Mouse (Mus musculus): Measurements from ENCODE around the gene Pth1r. TPM values are rescaled to one million over a fixed set of nuclear protein-coding genes. Genes with fewer than 3 reads are reported as not detected.

Gene Pth1r
- polyA plus RNA-seq, 1 experiment from 2014 or later, result 2.6 TPM

DNA sequence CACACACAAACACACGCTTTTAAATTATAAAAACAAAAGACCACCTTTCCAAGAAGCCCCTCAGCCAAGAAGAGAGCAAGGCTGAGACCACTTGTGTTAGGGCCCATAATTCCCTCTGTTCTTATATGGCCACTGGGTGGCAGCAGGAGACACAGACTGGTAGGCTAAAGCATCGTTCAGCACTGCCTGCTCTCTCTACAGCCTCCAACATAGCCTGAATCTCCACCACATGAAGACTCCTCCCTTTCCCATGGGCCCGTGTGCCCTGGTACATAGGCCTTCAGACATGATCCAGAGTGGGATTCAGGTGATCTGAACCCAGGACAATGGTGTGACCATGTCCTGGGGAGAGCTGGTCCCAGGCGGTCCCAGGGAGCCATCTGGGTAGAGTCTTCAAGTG, 30.2 kb downstream of the Pth1r start:
- peak; percentile 56 for DNase-seq (ENCODE audit: low spot score)

DNA sequence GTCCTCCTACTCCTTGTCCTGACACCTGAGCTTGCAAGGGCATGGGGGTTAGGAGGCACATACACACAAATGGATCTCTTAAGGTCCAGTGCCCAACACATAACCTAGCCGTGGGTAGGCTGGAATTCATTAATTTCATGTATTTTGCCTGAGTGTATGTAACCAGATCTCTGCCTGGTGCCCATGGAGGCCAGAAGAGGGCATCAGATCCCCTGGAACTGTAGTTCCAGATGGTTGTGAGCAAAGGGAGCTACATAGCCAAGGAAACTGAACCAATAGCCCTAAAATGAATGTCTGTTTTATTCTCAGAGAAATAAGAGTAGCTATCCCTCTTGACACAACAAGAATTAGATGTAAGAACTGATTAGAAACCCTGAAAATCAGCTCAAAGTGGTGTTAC, 31.5 kb downstream of the Pth1r start:
- DNase-seq (ENCODE audit: low spot score), result no peak

DNA sequence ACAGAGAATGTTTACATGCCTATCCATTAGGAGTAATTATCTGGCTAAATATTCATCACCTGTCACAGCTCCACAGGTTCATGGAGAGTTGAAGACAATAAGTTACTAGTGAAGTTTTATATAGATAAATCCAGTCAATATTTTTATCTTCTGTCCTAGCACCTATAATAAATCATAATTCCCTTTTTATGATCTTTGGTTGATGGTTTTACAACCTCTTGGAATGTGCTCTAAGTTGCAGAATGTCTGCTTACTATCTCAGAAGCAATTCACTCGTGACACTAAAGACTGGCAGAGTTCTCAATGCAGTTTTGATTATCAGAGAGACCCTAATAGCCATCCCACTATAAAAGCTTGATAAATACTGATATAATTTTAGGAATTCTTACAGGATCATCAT, 33.6 kb downstream of the Pth1r start:
- DNase-seq (ENCODE audit: low spot score), result no peak

GRCm38 (mm10) chr9:110712545-110712944, 34.4 kb downstream of the Pth1r start:
- no peak for DNase-seq (ENCODE audit: low spot score)

DNA sequence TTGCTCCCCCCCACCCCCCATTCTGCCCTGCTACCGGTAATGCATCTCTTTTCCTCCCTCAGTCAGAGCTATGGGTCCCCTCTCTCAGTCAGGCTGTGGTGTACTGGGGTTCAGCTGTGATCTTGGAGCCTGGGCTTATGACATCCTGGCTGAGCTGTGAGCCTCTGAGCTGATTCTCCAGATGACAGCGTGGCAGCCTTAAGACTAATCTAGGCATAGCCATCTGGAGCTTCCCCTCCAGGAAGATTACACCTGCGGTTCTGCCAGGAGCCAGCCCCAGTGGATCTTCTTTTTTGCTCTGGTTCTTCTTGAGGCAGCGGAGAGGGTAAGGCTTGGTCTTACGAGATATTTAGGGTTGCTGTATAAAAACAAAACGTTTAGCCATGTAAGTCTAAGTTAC, 34.9 kb downstream of the Pth1r start:
- DNase-seq (ENCODE audit: low spot score), result no peak

DNA sequence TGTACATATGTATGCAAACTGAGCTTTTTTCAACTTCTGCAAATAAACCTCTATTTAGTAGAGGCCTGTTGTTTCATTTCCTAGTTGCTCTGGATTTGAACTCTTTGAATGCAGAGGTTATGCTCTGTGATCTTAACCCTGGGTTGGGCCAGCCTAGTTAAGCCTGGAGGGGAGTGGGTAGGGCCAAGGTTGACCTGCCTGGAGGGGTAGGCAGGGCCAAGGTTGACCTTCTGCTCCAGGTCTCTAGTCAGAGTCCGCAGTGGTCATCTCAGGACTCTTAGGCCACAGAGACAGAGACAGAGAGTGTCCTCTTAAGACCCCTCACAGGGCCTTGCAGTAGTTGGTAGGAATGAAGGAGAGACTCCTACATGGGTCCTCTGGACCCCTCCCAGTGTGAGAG, 35.4 kb downstream of the Pth1r start:
- no peak for DNase-seq (ENCODE audit: low spot score)

DNA sequence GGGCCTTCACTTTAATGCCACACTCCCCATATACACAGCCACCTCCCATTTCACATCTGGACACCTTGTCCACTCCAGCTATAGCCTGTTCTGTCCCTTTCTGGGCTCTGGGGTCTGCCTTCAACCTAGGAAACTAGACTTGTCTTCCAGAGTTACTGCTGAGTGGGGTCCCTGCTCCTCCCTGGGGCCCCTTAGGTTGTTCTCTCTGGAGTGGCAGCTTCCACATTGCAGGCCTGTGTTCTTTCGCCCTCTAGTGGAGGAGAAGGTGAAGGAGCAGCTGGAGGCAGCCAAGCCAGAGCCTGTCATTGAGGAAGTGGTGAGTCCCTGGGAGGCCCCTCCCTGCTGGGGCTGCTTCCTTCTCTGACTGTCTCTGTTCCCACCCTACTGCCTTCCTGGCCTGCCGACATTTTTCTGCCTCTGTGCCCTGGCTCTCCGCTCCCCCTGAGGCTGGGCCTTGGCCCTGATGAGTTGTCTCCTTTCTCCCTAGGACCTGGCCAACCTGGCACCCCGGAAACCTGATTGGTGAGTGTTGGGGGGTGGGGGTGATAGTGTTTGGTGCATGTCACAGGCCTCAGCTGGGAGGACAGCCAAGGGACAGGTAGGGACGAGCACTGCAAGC, 37.2 kb downstream of the Pth1r start:
- peak; percentile 95 for DNase-seq (ENCODE audit: low spot score)

DNA sequence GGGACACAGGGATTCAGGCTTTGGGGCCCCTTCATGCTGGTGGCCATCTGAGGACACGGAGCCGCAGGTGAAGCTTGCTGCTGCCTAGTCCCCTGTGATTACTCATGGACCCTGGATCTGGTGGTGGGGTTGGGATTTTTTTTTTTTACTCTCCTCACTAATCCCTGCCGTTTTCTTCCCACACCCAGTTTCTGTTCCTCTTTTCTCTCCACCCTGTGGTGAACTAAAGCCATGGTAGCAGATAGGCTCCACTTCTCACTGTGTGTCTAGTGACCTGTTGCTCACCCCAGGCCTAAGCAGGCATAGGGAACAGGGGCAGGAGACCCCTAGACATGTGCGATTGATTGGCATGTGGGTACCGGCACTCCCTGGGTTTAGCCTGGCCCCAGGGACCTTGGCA, 40.2 kb downstream of the Pth1r start:
- no peak for DNase-seq (ENCODE audit: low spot score)

- DNase-seq (ENCODE audit: low spot score), result no peak
These were observed 43.0 kb downstream of the Pth1r start for GRCm38 (mm10) chr9:110703951-110704350.

DNA sequence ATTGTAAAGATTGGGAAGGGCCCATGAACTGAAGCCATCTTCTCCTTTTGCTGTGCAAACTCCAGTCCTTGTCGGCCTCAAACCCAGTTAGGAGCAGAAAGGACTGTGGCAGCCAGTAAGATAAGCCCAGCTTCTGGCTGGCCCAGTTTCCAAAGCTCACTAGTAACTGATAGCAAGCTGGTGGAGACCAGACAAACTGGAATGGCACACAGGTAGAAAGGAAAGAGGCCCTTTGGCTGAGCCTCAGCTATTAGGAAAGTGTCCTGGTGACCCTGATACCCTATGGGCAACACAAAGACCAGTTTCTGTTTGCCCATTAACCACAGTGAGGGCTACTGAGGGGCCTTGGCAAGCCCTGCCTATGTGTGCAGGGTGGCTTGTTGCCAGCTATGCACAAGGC, 44.1 kb downstream of the Pth1r start:
- no peak for DNase-seq (ENCODE audit: low spot score)

DNA sequence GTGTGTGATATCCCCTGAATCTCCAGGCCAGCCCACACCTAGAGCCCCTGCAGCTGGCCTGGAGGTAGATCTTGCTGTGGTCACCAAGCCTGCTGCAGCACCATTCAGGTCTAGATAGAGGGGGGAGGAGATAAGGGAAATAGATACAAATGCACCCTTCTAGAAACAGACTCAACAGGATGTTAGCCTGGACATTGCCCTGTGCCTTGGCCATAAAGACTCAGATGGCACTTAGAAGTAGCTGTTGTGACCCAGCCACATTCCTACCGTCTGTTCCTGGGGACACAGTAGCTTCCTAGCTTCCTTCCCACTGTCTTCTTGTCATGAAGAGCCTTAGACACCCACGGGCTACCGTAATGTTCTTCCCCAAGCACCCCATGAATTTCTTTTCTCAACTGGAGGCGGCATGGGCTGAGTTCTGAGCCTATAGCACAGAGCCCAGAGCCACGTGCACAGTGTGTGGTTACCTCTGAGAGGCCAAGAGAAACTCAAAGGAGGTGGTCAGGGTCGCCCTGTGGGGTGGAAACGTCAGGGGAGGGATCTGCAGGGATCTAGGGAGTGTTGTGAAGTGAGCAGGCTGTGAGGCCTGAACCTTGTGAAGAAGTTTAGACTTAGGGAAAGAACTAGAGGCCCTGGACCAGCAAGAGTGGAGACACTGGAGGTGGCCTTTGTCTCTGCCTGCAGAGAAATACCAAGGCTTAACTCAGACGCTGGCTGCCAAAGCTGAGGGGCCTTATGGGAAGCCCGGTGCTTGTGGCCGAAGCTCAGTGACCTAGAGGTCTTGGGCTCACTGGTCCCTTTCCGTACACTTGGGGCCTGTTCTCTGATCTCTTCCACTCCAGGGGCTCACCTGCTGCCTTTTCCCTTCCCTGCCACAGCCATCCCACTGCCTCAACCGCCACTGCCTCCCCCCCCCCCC, 45.6 kb downstream of the Pth1r start:
- no peak for DNase-seq (ENCODE audit: low spot score)

DNA sequence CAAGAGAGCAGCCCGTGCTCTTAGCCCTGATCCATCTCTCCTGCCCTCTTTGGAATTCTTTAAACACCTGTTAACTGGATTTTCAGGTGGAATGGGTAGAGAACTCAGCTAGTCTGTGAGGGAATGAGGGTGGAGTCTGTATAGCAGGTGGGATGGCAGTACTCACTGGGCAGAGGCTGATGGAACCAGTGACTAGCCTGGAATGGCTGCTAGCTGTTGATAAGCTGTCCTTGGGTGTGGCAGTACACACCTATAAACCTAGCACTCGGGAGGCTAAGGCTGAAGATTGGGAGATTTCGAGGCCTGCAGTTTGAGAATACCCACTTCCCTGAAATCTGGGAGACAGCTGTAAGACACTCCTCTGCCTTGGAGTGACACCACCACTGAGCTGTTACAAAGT, 47.4 kb downstream of the Pth1r start:
- no peak for DNase-seq (ENCODE audit: low spot score)

GRCm38 (mm10) chr9:110697465-110697864, 49.5 kb downstream of the Pth1r start:
- no peak for DNase-seq (ENCODE audit: low spot score)

GRCm38 (mm10) chr9:110696427-110696826, 50.5 kb downstream of the Pth1r start:
- DNase-seq (ENCODE audit: low spot score), result no peak

GRCm38 (mm10) chr9:110695165-110695755, 51.7 kb downstream of the Pth1r start:
- DNase-seq (ENCODE audit: low spot score), result no peak

GRCm38 (mm10) chr9:110689261-110689779, 57.6 kb downstream of the Pth1r start:
- DNase-seq (ENCODE audit: low spot score), result no peak

DNA sequence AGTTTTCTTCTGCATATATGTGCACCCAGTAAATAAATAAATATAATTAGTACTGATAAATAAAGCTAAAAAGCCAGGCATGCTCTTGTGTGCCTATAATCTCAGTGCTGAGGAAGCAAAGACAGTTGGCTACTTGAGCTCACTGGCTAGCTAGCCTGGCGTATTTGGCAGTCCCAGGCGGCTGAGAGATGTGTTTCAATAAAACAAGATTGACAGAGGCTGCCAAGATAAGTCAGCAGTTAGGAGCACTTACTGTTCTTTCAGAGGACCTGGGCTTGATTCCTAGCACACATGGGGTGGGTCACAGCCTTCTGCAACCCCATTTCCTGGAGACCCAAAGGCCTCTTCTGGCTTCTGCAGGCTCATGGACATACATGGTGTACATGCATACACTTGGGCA, 59.1 kb downstream of the Pth1r start:
- DNase-seq (ENCODE audit: low spot score), result no peak

- DNase-seq (ENCODE audit: low spot score), result no peak
These were observed 59.9 kb downstream of the Pth1r start for GRCm38 (mm10) chr9:110687061-110687460.

DNA sequence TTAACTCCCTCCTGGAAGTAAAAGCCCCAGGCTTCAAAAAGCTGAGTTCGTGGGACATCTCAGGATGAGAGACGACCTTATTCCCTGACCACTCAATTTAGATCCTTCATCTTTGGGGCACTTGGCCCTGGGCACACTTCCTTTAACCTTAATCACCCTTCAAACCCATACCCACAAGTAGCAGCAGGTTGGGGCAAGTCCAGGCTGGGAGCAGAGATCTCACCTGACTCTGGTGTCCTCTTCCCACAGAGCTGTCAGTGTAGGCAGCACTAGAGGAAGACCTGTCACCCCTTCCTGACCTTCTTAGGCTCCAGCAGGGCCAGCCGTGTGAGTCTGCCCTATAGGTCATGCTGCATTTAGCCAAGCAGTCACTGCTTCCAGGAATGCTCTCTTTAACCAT, 60.5 kb downstream of the Pth1r start:
- no peak for DNase-seq (ENCODE audit: low spot score)

DNA sequence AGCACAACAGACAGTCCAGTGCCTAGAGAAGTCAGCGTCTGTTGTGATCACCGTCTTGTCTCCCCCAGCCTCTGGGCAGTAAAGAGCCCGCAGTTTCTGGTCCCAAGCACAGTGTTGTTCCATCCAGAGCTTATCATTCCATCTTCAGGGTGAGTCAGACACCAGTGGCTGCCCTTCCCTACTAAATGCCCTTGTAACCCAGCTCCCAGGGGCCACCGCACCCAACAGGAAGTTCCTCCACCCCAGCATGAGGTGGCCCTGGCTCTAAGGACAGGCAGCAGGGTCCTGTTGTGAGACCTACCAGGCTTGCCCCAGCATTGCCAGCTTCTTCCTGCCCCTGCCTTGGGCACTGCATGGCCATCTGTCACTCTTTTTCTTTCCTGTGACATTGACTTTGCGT, 61.4 kb downstream of the Pth1r start:
- peak; percentile 28 for DNase-seq (ENCODE audit: low spot score)

DNA sequence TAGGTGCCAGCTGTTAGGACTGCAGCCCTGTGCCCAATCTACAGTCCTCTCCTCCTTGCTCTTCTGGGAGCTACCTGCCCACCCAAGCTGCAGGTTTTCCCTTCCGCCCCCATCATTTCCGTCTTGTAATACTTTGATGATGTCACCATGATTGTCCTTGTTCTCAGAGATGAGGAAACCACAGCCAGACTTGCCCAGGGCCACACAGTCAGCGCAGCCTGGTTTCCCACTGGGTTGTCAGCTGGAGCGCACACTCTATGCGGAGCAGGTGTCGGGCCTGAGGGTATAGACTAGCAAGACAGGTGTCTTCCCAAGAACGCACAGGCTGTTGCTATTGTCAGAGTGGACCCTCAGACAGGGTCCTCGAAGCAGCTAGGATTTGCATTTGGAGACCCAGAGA, 61.8 kb downstream of the Pth1r start:
- peak; percentile 66 for DNase-seq (ENCODE audit: low spot score)

GRCm38 (mm10) chr9:110684100-110684831, 62.7 kb downstream of the Pth1r start:
- peak; percentile 41 for DNase-seq (ENCODE audit: low spot score)

All from thymus, postnatal 0 days (tissue).